Mouse (Mus musculus) neutrophil, adult 83 days (primary cell): Measurements from ENCODE around the gene Fcgr3. TPM values are rescaled to one million over a fixed set of nuclear protein-coding genes. Genes with fewer than 3 reads are reported as not detected.

Experiments
- total RNA-seq, 2 experiments: library from RNA; stranded (reverse); gene quantifications; one replicate each; pipeline ENCODE4 v1.2.4; 2023

Gene Fcgr3
- 100 to 1,000 TPM; 397 to 420 TPM for total RNA-seq

GRCm38 (mm10) chr1:171064491-171065242, at the start of gene Fcgr3:
Gene Fcgr3 (minus strand): TSS chr1:171064935.

GRCm38 (mm10) chr1:171113873-171114299, 49.2 kb upstream of the Fcgr3 start, which contains the start of gene Cfap126:
Gene Cfap126 (plus strand): TSS chr1:171113918.

GRCm38 (mm10) chr1:171018737-171019136, 46.0 kb downstream of the Fcgr3 start, which contains the start of gene Fcgr4:
Gene Fcgr4 (plus strand): TSS chr1:171018920.

Other genes starting within 250 kb of the Fcgr3 start
- gene Atf6, start 197.2 kb downstream of the Fcgr3 start, total RNA-seq, result 10 to 100 TPM; 20.0 to 23.1 TPM
- gene Gm26620, start 179.9 kb downstream of the Fcgr3 start, total RNA-seq, result not detected
- 1 to 10 TPM; 4.4 to 8.2 TPM for gene Dusp12, start 179.4 kb downstream of the Fcgr3 start, total RNA-seq
- gene Fcrlb, start 152.0 kb downstream of the Fcgr3 start, total RNA-seq, result not detected
- gene Fcrla, start 137.4 kb downstream of the Fcgr3 start, total RNA-seq, result 1 to 10 TPM; 2.5 to 3.7 TPM
- 100 to 1,000 TPM in 1 of 2 experiments, 10 to 100 TPM in 1; 92.8 to 105 TPM for gene Fcgr2b, start 88.4 kb downstream of the Fcgr3 start, total RNA-seq
- 10 to 100 TPM; 69.2 to 69.8 TPM for gene Fcgr4, start 46.0 kb downstream of the Fcgr3 start, total RNA-seq
- gene Cfap126, start 49.0 kb upstream of the Fcgr3 start, total RNA-seq, result under 1 TPM in 1 of 2 experiments, not detected in 1; 0.48 TPM
- gene Sdhc, start 85.7 kb upstream of the Fcgr3 start, total RNA-seq, result 10 to 100 TPM; 90.5 to 99.9 TPM
- not detected for gene Mpz, start 85.8 kb upstream of the Fcgr3 start, total RNA-seq
- gene Pcp4l1, start 131.3 kb upstream of the Fcgr3 start, total RNA-seq, result 1 to 10 TPM in 1 of 2 experiments, under 1 TPM in 1; 0.44 to 1.1 TPM
- gene Nr1i3, start 149.0 kb upstream of the Fcgr3 start, total RNA-seq, result not detected
- gene Tomm40l, start 157.6 kb upstream of the Fcgr3 start, total RNA-seq, result 10 to 100 TPM; 12.6 to 13.3 TPM
- gene Apoa2, start 160.1 kb upstream of the Fcgr3 start, total RNA-seq, result not detected
- gene Fcer1g, start 169.4 kb upstream of the Fcgr3 start, total RNA-seq, result 1,000 to 10,000 TPM in 1 of 2 experiments, 100 to 1,000 TPM in 1; 983 to 1,080 TPM
- not detected for gene Adamts4, start 185.5 kb upstream of the Fcgr3 start, total RNA-seq
- gene Ndufs2, start 186.5 kb upstream of the Fcgr3 start, total RNA-seq, result 100 to 1,000 TPM in 1 of 2 experiments, 10 to 100 TPM in 1; 98.7 to 109 TPM
- 100 to 1,000 TPM; 117 to 119 TPM for gene B4galt3, start 205.4 kb upstream of the Fcgr3 start, total RNA-seq
- gene Ppox, start 216.3 kb upstream of the Fcgr3 start, total RNA-seq, result 10 to 100 TPM; 80.1 to 81.5 TPM
- gene Usp21, start 223.1 kb upstream of the Fcgr3 start, total RNA-seq, result 10 to 100 TPM; 31.7 to 36.2 TPM
- gene Ufc1, start 230.1 kb upstream of the Fcgr3 start, total RNA-seq, result 10 to 100 TPM; 46.1 to 47.0 TPM